Mouse (Mus musculus): Measurements from ENCODE around the gene AC140267.1. TPM values are rescaled to one million over a fixed set of nuclear protein-coding genes. Genes with fewer than 3 reads are reported as not detected.

AC140267.1 gene
- total RNA-seq, 2 experiments from 2014 or later = 13.7 to 17.3 TPM

DNA sequence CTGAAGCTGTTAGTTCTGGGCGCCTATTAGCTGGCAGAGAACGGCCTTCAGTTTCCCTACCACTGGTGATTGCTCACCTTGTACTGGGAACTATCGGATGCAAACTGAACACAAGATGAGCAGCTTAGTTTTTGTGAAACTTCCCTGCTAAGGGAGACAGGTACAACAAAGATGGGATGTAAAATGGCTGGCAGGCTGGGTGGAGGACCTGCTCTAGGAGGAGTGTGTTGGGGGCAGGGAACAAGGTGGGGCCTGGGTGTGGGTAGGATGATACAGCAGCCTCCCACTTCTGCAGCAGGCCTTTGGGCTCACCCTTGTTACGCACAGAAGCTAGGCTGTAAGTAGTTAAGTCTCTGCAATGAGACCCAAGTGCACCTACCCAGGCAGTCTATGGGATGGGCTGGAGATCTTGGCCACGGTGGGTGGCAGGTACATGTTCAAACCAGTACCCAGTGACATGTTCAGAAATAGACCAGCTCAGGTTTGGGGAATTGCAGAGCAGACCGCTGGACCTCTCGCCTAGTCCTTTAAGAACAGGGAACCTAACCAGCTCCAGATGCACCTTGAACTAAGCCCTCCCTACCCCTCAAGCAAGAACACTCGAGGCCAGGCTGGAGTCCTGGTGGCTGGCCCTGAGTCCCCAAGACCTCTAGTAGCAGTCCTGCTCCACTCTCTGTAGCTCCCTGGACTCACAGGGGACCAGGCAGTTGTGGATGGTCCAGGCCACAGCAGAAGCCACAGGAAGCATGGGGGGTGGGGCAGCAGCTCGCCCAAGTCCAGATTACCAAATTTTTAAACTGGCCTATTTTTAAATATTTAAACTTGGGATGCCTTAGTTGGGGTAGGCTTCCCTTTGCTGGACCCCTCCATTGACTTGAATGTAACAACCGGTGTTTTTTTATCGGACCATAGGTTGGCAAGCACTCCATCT, 22.9 kb downstream of the AC140267.1 start:
- no peak for DNase-seq (ENCODE audit: low spot score in 2 of 2)
- intact Hi-C loops (cut with DNase I) = no loop called here

- DNase-seq (ENCODE audit: low spot score in 2 of 2) = no peak
- intact Hi-C loops (cut with DNase I) = loop anchor here (5.0 kb wide), 2 partner anchors 32 to 167 kb away; partner anchors contain the start of genes Rpl3 and Syngr1
Observed at GRCm38 (mm10) chr15:80259406-80260045, 23.9 kb downstream of the AC140267.1 start.

GRCm38 (mm10) chr15:80260677-80261076, 25.0 kb downstream of the AC140267.1 start:
- peak; percentile 75 to 82 for DNase-seq (ENCODE audit: low spot score in 2 of 2)
- intact Hi-C loops (cut with DNase I) = loop anchor here (5.0 kb wide), 2 partner anchors 33 to 168 kb away; partner anchors contain the start of genes Rpl3 and Syngr1

DNA sequence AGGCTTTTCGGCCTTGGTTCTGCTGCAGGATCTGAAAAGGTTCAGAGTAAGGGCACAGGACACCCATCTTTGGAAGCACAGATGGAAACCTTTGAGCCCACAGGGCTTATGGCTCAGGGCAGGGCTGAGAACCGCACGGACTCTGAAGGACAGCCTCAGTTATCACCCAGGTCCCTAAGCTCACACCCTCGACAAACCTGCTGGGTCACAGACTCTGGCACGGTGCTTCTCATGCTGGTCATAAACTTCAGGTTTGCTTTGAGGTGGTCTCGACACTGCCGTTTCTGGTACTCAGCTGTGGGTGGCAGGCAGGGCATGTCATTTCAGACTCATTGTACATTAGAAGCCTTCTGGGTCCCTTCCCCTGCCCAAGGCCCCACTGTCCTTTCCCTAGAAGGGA, 25.5 kb downstream of the AC140267.1 start:
- intact Hi-C loops (cut with DNase I) = loop anchor here (5.0 kb wide), 2 partner anchors 34 to 169 kb away; partner anchors contain the start of genes Rpl3 and Syngr1
- no peak for DNase-seq (ENCODE audit: low spot score in 2 of 2)

DNA sequence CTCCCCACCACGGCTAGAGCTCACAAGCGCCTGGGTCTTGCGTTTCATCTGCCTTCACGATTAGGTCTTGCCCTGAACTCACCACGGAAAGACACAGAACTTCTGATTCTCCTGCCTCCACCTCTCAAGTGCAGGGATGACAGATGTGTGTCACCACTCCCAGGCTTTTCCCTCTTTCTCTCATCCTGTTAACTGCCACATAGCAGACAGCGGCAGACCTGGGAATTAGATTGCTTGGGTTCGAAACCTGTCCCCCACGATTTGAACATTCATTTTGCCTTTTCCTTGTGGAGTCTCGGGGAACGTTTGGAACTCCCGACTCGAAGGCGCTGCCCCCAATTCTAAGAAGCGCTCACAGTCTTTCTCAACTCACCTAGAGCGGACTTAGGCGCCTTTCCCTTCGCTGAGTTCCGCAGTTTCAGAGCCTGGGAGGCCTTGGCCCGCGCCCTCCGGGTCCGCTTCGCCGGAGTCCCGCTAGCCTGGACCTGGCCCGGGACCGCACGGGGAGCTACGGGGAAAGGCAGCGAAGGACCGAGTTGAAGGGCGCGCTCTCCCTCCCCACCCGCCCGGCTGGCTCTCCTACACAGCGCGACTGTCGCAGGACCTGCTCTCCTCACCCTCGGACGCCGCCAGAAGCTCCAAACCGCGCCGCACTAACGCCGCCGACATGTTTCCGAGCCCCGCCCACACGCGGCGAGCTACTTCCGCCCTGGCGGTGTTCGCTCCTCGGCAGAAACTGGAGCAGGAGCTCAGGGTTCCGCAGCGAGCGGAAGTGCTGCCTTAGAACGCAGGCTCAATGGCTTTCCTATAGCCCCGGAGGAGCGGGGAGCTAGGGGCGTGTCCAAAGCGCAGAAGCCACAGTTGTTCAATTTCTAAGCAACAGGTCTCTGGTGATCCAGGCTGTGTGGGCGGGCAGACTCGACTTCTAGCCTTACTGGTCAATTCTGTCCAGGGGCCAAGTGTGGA, 28.3 kb downstream of the AC140267.1 start, which contains the start of gene Rps19bp1:
TSS of gene Rps19bp1 (minus strand) at position 706 of the 966 bp plus-strand sequence.
- DNase-seq (ENCODE audit: low spot score in 2 of 2) = peak; percentile 83 to 86
- intact Hi-C loops (cut with DNase I) = loop anchor here (5.0 kb wide), 2 partner anchors 37 to 172 kb away; partner anchors contain the start of genes Rpl3 and Syngr1

GRCm38 (mm10) chr15:80266281-80266680, 30.6 kb downstream of the AC140267.1 start:
- DNase-seq (ENCODE audit: low spot score in 2 of 2) = peak; percentile 67 to 76
- intact Hi-C loops (cut with DNase I) = loop anchor here (2.0 to 5.0 kb wide), 2 partner anchors 361 to 439 kb away; no protein-coding TSS in a partner anchor

- no peak for DNase-seq (ENCODE audit: low spot score in 2 of 2)
Observed at GRCm38 (mm10) chr15:80271858-80272396, 36.3 kb downstream of the AC140267.1 start.

DNA sequence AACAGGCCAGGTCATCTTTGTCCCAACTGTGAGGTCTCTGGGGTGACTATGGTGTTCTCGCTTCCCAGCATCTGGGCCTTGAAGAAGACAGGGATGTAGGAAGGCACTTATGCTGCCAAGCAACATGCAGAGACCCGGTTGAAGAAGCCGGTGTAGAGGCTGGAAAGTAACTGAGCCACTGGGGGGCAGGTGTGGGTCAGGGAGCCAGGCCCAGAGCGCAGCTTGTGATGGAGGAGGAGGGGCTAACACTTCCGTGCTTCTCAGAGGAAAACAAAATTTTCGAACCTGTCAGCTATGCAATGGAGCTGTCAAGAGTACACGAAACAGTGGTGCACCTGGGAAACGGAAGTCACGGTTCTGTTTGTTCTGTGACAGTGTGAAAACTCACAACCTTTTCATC, 41.5 kb downstream of the AC140267.1 start:
- no peak for DNase-seq (ENCODE audit: low spot score in 2 of 2)
- intact Hi-C loops (cut with DNase I) = no loop called here

More at GRCm38 (mm10) chr15:80271858-80272396, 36.3 kb downstream of the AC140267.1 start:
- intact Hi-C loops (cut with DNase I) = no loop called here

GRCm38 (mm10) chr15:80277625-80278024, 42.0 kb downstream of the AC140267.1 start:
- DNase-seq (ENCODE audit: low spot score in 2 of 2) = no peak
- intact Hi-C loops (cut with DNase I) = no loop called here

DNA sequence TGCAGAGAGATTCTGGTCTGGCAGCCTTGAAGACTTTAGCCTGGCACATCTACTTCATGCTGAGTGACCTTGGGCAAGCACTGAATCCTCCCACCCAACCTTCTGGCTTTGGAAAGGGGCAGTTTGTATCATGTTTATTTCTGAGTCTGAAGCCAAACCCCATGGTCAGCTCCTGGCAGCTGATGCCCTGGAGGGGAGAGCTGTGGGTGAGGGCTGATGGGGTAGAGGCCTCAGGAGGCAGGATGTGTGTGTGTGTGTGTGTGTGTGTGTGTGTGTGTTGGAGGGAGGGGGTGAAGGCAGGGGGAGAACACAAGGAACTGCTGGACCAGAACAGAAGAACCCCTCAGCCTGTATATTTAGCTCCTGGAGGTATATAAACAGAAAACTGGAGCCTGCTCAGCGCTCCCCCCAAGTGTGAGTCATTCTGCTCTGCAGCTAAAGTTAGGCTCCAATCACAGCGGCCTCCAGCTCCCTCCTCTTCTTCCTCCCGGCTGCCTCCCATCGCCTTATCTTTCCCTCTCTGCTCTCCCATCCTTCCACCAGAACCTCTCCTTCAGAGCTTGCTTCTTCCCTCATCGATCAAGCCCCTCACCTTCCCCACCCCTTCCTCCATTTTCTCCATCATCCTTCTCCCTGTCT, 42.6 kb downstream of the AC140267.1 start:
- intact Hi-C loops (cut with DNase I) = no loop called here
- peak; percentile 78 to 84 for DNase-seq (ENCODE audit: low spot score in 2 of 2)

DNA sequence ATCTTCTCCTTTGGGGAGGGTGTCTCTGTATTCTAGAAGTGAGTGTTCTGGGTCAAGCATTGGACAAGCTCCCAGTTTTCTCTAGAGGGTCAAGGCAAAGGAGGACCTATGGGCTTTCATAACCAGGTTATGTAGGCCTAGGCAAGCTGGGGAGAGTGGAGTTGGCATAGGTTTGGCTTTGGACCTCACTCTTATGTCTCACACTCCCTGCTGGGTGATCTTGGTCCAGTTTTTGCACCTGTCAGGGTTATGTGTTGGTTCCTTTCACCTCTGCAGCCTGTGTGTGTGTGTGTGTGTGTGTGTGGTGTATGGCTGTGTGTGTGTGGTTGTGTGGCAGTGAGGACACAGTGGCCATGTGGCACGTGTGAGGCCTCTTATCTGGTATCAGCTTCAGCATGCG, 43.4 kb downstream of the AC140267.1 start:
- DNase-seq (ENCODE audit: low spot score in 2 of 2) = no peak
- intact Hi-C loops (cut with DNase I) = no loop called here

- DNase-seq (ENCODE audit: low spot score in 2 of 2) = no peak
- intact Hi-C loops (cut with DNase I) = no loop called here
Observed at GRCm38 (mm10) chr15:80280646-80281045, 45.0 kb downstream of the AC140267.1 start.

Other genes starting within 250 kb of the AC140267.1 start
- gene Pdgfb, start 220.9 kb upstream of the AC140267.1 start, total RNA-seq (2021) = 10 to 100 TPM; 31.3 to 32.4 TPM
- gene Syngr1, start 144.5 kb upstream of the AC140267.1 start, total RNA-seq (2021) = 100 to 1,000 TPM; 424 to 526 TPM
- gene Rpl3, start 144.0 kb upstream of the AC140267.1 start, total RNA-seq (2021) = 100 to 1,000 TPM; 416 to 501 TPM
- gene Tab1, start 102.7 kb upstream of the AC140267.1 start, total RNA-seq (2021) = 10 to 100 TPM; 23.1 to 30.4 TPM
- 100 to 1,000 TPM; 119 to 126 TPM for gene Mgat3, start 62.1 kb upstream of the AC140267.1 start, total RNA-seq (2021)
- gene Mief1, start 1.8 kb upstream of the AC140267.1 start, total RNA-seq (2021) = 10 to 100 TPM; 32.4 to 33.7 TPM
- 100 to 1,000 TPM in 1 of 2 experiments, 10 to 100 TPM in 1; 99.7 to 113 TPM for gene Atf4, start 19.3 kb downstream of the AC140267.1 start, total RNA-seq (2021)
- 10 to 100 TPM; 40.9 to 41.1 TPM for gene Rps19bp1, start 28.5 kb downstream of the AC140267.1 start, total RNA-seq (2021)
- gene Cacna1i, start 51.4 kb downstream of the AC140267.1 start, total RNA-seq (2021) = 10 to 100 TPM; 73.2 to 73.7 TPM